Mouse (Mus musculus): ENCODE measurements around the gene Tmem246.

Gene Tmem246

DNA sequence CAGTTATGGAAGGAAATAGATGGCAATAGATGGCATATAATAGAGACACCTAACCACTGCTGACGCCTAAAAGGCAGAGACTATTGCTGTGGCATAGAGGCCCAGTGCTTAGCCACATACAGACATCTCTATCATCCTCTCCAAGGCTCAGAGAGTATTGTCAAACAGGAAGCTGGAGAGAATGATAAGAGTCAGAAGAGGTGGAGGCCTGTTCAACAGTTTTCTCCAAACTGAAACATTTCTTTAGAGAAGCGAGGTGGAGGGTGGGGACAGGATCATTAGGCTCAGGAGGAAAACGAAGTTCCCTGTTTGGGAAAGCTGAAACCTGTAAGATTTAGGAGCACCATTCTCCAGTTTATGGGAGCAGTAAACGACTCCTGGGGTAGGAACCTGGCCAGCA, 16.4 kb downstream of the Tmem246 start:
- DNase-seq (ENCODE audit: low spot score): no peak

DNA sequence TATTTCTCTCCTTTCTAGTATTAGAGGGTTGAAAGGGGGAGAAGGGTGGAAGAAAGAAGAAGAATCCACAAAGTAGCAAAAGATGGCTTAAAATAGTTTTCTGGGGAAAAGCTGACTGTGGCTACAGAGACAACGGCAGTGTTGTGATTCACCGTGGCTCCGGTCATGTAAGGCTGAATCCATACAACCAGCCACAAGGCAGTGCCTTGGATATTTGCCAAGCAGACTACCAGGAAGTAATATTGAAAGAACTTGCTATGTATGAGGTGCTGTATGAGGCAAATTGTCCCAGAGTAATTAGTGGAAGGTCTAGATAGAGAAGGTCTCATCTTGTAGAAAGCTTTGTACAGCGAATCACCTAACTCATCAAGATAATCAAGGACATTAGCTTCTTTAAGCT, 25.5 kb downstream of the Tmem246 start:
- no peak for DNase-seq (ENCODE audit: low spot score)

DNA sequence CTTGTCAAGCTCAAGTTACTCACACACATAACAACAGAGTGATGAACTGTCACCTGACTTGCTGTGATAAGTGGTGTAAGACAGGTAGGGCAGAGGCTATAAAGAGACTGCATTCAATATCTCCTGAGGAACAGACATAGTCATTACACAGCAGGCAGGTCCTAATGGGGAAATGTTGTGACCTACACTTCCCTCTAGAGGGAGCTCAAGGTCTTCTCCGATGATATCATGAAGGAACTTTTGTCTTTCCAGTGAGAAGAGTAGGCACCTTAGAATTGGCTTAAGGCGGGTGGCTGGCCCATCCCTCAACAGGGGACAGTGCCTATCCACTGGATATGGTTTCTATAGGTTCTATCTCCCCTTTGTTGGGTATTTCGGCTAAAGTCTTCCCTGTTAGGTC, 30.1 kb downstream of the Tmem246 start:
- DNase-seq (ENCODE audit: low spot score): peak; percentile 75

DNA sequence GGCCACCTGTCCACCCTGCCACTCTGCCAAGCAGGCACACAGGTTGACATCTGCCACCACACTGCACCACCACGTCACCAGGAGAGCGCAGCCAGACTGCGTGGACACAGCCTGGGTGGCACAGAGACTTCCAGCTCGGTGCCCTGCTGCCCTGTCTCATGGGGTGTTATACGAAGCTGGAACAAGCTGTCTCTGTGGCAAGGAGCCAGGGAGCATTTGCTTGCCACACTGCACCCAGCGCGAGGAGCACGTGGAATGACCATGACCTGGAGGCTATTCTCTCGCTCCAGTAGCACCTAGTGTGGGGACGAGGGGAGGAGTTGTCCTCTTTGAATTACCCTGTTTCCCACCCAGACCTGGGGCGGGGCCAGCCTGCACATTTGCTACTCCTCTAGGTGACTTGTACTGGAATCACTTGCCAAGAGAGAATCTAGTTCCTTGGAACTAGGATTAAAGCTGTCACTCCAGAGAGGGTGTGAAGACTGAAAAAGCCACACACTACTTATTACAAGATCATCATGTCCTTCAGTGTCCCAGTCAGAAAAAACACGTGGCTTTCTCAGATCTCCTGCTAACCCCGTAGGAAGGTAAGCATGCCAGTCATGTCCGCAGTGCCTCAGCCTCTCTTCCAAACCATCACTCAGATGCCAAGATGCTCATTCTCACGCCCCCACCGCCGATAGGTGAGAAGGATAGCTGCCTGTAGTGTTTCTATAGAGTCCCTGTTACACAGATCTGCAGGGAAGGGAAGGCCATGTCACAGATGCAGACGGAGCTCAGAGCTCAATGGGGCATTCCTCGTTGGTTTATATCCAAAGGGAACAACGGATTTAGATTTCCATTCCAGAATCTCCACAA, 37.5 kb downstream of the Tmem246 start:
- no peak for DNase-seq (ENCODE audit: low spot score)

DNA sequence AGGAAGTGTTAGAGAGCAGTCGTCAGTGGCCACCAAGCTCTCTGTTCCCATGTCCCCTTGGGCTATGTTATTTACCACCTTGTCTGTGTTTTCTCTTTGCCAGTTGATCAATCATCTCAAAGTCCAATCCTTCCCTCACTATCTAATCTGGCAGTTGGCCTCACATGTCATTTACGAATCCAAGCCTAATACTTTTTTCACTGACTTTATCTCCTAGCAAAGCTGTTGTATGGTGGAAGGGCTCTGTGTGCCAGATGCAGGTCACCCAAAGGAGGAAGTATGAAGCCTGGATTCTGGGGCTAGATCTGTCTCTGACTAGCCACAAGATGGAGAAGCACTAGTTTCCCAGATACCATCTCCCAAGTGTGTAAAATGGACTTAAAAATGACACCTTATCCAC, 39.5 kb downstream of the Tmem246 start:
- DNase-seq (ENCODE audit: low spot score): no peak

DNA sequence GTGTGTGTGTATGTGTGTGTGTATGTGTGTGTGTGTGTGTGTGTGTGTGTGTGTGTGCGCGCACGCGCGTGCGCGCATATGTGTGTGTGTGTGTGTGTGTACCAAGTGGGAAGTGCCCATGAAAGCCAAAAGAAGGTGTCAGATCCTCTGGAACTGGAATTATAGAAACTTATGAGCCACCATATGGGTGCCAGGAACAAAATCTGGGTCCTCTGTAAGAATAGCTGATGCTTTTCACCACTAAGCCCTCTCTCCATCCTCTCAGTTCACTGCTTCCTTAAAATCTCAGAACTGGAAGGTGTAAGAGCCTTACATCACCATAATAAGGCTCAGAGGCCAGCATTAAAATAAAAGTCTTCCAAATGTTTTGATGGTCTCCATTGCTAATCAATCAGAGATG, 40.3 kb downstream of the Tmem246 start:
- no peak for DNase-seq (ENCODE audit: low spot score)

DNA sequence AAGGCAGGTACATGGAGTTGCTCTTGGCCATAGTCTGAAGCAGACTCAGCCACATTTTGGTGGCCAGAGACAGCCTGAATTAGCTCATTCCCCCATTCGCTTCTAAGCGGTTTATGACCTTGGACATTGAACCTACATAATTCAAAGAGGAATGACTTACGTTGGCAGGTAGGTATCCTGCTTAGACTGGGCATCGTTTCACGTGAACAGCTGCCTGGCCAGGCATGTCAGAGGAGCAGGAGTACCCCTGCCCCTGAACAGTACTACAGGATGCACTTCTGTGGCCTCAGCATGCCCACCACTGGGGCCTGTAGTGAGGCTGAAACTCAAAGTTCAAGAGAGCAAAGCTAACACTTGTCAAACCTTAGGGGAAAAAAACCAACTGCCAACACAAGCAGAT, 44.3 kb downstream of the Tmem246 start:
- DNase-seq (ENCODE audit: low spot score): no peak

DNA sequence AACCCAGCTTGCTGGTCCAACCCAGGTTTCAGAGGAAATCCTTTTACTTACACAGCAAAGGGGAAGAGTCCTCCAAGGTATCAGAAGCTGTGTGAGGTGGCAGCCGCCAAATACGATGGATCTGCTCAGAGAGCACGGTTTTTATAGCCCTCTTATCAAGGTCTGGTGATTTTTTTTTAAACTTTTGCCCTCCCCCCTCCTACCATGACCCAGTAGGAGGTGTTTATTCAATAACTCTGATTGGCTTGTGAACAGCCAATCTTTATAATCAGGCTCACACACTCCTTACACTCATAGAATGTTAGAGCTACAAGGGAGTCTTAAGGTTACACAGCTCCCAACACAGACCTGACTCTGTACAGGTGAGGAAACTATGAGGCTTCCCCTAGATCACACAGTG, 48.3 kb downstream of the Tmem246 start, which contains the start of gene Aldob:
TSS of gene Aldob (minus strand) at position 164 of the 400 bp plus-strand sequence.
- DNase-seq (ENCODE audit: low spot score): no peak

DNA sequence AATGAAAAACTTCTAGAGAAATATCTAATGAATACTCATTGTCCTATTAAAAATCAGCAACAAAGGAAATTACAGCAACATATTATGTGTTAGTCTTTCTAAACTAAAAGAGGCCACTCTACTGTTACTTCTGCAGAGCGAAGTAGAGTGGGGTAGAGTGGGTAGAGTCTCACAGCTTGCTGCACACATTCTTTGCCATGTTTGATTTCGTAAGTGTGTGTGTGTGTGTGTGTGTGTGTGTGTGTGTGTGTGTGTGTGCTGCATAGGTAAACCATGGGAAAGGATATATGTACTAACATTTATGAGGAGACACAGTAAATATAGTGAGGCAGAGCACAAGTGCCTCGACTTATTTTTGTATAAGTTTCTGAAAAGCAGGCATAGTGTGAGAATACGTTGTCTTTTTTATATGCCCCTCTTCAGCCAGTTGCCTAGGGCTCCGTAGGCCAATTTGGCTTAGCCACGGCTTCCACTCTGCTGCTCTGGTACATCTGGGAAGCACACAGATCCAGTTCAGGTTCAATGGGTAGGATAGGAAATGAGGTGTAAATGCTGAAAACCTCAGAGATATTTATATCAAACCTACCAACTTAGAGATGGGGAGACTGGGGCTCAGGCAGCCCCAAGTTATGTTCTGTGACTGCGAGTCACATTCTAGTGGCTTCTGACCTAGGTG, 50.0 kb downstream of the Tmem246 start:
- DNase-seq (ENCODE audit: low spot score): no peak

DNA sequence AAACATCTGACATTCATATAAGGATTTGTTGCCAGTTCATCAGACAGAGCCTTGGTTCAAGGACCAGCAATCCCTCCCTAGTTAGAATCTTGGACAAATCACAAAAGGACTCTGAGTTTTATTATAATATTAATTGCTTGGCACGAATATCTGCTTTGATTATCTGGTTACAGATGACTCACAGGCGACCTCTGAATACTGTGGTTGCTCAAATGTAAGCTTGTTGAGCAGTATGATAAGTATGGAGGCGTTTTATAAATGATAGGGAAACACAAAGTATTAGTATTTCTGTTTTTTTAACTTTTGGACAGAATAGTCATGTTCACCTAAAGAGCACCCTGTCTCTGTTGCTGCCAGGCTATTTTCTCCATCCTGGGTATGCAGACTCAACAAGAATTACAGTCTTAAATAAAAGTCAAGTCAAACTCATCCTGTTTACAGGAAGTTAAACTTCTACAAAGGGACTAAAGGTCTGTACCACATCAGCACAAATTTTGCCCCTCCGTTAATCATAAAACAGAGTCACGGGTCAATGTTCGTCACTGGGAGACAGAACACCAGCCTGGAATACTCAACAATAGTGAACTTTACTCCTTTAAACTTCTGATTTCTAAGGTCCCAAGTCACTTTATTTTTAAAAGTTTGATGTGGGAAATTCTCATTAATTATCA, 50.7 kb downstream of the Tmem246 start:
- no peak for DNase-seq (ENCODE audit: low spot score)

DNA sequence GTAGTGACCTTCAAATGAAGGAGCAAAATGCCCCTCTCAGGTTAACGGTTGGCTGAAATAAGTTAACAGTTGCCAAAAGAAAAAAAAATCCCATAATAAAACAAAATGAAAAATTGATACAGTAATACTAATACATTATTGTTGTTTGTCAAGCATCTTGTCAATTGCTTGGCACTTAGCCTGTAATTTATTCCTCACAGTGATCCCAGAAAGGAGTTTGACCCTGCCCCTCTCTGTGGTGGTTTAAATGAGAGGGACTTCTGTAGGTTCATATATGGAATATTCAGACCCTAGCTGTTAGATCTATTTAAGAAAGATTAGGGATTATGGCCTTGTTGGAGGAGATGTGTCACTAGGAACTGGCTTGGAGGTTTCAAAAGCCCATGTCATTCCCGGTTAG, 51.6 kb downstream of the Tmem246 start:
- no peak for DNase-seq (ENCODE audit: low spot score)

DNA sequence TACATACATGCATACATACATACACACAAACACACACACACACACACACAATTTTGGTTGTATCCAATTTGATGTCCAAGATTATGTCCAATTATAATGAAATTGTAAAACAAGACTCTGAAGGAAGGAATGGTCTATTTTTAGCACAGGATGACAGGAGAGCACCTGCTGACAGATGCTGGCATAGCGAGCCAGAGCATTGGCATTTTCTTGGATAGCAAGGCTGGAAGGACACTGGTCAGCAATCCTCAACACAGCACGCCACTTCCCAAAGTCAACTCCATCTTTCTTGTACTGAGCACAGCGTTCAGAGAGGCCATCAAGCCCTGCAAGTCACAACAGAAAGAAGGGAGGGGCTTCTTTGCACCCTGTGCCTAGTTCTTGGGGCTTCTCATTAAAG, 56.7 kb downstream of the Tmem246 start:
- DNase-seq (ENCODE audit: low spot score): no peak

DNA sequence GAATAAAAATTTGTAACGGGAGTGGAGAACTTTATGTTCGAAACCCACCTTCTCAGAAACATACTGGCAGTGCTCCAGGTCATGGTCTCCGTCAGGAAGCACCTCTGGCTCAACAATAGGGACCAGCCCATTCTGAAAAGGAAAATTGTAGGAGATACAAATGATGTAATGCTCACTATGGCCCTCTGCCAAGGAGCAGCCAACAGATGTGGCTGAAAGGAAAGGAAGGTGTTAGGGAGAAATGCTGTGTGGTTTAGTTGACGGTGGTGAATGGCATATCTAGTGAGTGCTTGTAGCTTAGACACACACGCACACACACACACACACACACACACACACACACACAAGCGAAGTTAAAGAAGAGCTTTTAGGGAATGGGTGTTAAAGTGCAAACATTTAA, 58.0 kb downstream of the Tmem246 start:
- DNase-seq (ENCODE audit: low spot score): peak; percentile 20

DNA sequence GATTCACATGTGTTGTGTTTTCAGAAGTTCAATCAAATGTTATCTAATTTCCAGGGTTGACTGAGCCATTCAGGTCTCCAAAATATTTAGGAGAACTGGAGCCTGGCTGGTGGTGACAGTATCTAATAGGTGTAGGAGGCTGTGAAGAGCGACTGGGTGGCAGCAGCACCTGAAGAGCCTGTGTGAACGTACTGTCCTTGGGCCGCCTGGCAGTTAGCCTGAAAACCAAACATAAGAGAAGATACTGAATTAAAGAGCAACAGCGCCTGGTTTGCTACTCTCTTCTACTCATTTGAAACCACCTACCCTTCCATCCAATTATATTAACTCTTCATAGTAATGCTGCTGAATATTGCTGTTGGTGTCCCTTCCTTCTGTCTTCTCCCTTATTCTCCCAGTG, 61.0 kb downstream of the Tmem246 start:
- DNase-seq (ENCODE audit: low spot score): no peak

DNA sequence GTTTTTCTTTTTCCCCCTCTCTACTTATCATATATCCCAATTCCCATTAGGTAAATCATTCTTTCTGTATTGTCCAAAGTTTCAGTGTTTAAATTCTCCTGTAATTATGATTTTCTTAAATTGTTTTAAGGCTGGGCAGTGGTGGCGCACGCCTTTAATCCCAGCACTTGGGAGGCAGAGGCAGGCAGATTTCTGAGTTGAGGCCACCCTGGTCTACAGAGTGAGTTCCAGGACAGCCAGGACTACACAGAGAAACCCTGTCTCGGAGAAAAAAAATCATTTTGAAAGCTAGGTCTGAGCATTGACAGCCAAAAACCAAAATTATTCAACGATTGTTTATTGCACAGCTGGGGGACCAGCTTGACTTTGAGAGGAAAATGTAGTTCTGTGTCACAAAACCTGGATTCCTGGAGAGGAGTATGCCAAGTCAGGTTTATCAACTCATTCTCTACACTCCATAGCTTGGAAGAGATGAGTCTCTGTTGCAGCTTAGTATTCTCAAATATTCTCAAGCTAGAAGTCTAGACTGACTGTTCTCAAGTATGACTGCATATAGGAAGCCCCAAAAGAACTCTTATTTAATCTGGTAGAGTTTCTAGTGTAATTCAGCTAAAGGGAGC, 61.9 kb downstream of the Tmem246 start:
- DNase-seq (ENCODE audit: low spot score): no peak

DNA sequence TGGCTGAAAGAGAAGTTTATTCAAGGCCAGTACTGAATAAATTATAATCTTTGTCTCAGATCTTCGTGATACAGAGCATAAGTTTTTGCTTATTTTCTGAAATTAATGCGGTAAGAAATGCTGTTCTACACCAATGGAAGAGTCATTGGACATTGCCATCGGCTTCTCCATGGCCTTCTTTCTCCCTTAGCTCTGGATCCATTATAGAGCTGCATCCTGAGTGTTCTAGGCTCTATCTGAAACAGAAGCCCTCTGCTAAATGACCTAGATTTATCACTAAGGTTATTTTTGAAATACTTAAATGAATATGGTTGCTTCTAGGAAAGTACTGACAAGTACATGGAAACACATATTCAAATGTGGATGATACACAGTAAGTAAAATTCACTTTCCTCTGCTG, 62.6 kb downstream of the Tmem246 start:
- DNase-seq (ENCODE audit: low spot score): no peak
